ENCODE assay signal across 8 mouse cellular contexts in genomic region chr17:35232043-35232442, GRCm38 (mm10). TPM values are rescaled to one million over a fixed set of nuclear protein-coding genes. Genes with fewer than 3 reads are reported as not detected.
A peak's percentile ranks its signal among the peaks of the same experiment; 100 is the strongest.
DNase-seq lines count a peak whose midpoint lies in the region; ATAC-seq and TF ChIP-seq lines count a peak whose summit lies in the region.

No protein-coding gene starts in this region.

- H3K9me3 ChIP-seq in G1E (replicated peaks) = no peaks in the 10 kb centered on the region
- H3K9me3 ChIP-seq in forebrain, postnatal 0 days (ENCODE audit: low read length) = no peaks in the 10 kb centered on the region
- no peaks in the 10 kb centered on the region for H3K9me3 ChIP-seq in hindbrain, embryonic 14.5 days (ENCODE audit: control insufficient read depth, low read length)
- no peaks in the 10 kb centered on the region for H3K9me3 ChIP-seq in megakaryocyte, embryonic 14.5 days

- H3K27ac ChIP-seq in forebrain, postnatal 0 days (ENCODE audit: low read depth, low read length) = no peak overlapping the region
- H3K27ac ChIP-seq in hindbrain, embryonic 14.5 days = no peak overlapping the region
- H3K27ac ChIP-seq in left cerebral cortex, adult 2 months = peak overlapping the region; percentile 0; the same call in 1 of the 2 replicates

- peak overlapping the region; percentile 31; the same call in 1 of the 2 replicates for H3K4me3 ChIP-seq in G1E (ENCODE audit: low read depth, low read length)
- H3K4me3 ChIP-seq in forebrain, postnatal 0 days (ENCODE audit: low read depth, low read length) = no peak overlapping the region
- H3K4me3 ChIP-seq in hindbrain, embryonic 14.5 days (replicated peaks; ENCODE audit: low read length) = no peak overlapping the region
- H3K4me3 ChIP-seq in left cerebral cortex, adult 2 months = no peak overlapping the region
- H3K4me3 ChIP-seq in megakaryocyte, embryonic 14.5 days (replicated peaks) = peak overlapping the region; percentile 84

- no peak overlapping the region for H3K4me2 ChIP-seq in forebrain, postnatal 0 days (ENCODE audit: low read depth)
- peak overlapping the region; percentile 25; the same call in 1 of the 2 replicates for H3K4me2 ChIP-seq in hindbrain, embryonic 14.5 days (replicated peaks)

- peak; percentile 65 for DNase-seq in G1E (ENCODE audit: low spot score)
- DNase-seq in c-Kit-positive CD71-positive TER-119-negative erythroid progenitor cells, embryonic 14.5 days (ENCODE audit: low read depth) = peak; percentile 65
- peak; percentile 91 for DNase-seq in forebrain, postnatal 0 days
- peak; percentile 93 for DNase-seq in hindbrain, embryonic 14.5 days (ENCODE audit: low spot score)
- peak; percentile 79 to 87 for DNase-seq in left cerebral cortex, adult 2 months (ENCODE audit: extremely low spot score in 1 of 2, low spot score in 2 of 2)
- DNase-seq in right cerebral cortex, postnatal 14 days = peak; percentile 87
- peak; percentile 75 to 83 for DNase-seq in urinary bladder, postnatal 36 days (ENCODE audit: low spot score in 2 of 2)

- TF ChIP-seq CTCF in G1E (IDR thresholded peaks at IDR 0.05; ENCODE audit: low read depth, low read length) = peak; percentile 92
- peak; percentile 94 for TF ChIP-seq CTCF in forebrain, postnatal 0 days (IDR thresholded peaks at IDR 0.05; ENCODE audit: low read depth)
- peak; percentile 92 for TF ChIP-seq CTCF in left cerebral cortex, adult 2 months (IDR thresholded peaks at IDR 0.05)

- no peaks in the 10 kb centered on the region for H3K27me3 ChIP-seq in G1E (ENCODE audit: insufficient read depth, low read length)
- H3K27me3 ChIP-seq in forebrain, postnatal 0 days (ENCODE audit: insufficient read depth, low read length) = no peaks in the 10 kb centered on the region
- no peaks in the 10 kb centered on the region for H3K27me3 ChIP-seq in hindbrain, embryonic 14.5 days (ENCODE audit: control insufficient read depth, insufficient read depth, low read length)
- H3K27me3 ChIP-seq in megakaryocyte, embryonic 14.5 days (replicated peaks) = no peaks in the 10 kb centered on the region

- H3K9ac ChIP-seq in forebrain, postnatal 0 days = peak overlapping the region; percentile 22; the same call in 1 of the 2 replicates
- H3K9ac ChIP-seq in hindbrain, embryonic 14.5 days = peak overlapping the region; percentile 44; the same call in 1 of the 2 replicates

- ATAC-seq in G1E (ENCODE audit: extremely low read depth, insufficient number of reproducible peaks, low FRiP score, poor library complexity, severe bottlenecking) = no peak
- no peak for ATAC-seq in forebrain, postnatal 0 days
- no peak for ATAC-seq in hindbrain, embryonic 14.5 days (ENCODE audit: low FRiP score)

- H3K36me3 ChIP-seq in G1E (replicated peaks) = peaks cover 76% of the 10 kb centered on the region
- H3K36me3 ChIP-seq in forebrain, postnatal 0 days (ENCODE audit: insufficient read depth) = peaks cover 28% of the 10 kb centered on the region
- H3K36me3 ChIP-seq in hindbrain, embryonic 14.5 days (replicated peaks; ENCODE audit: control insufficient read depth, insufficient read depth) = peaks cover 47% of the 10 kb centered on the region
- H3K36me3 ChIP-seq in megakaryocyte, embryonic 14.5 days (replicated peaks; ENCODE audit: low read length) = peaks cover 66% of the 10 kb centered on the region

- H3K4me1 ChIP-seq in G1E (ENCODE audit: insufficient read depth, low read depth, low read length) = peaks cover 58% of the 10 kb centered on the region
- peaks cover 5% of the 10 kb centered on the region; the same call in 1 of the 2 replicates for H3K4me1 ChIP-seq in forebrain, postnatal 0 days (ENCODE audit: insufficient read depth)
- peaks cover 13% of the 10 kb centered on the region; the same call in 1 of the 2 replicates for H3K4me1 ChIP-seq in hindbrain, embryonic 14.5 days (replicated peaks; ENCODE audit: control insufficient read depth, insufficient read depth, low read length)
- H3K4me1 ChIP-seq in megakaryocyte, embryonic 14.5 days = peaks cover 85% of the 10 kb centered on the region

- 12% methylated on average over 12 of the region's 12 CpGs for WGBS in forebrain, postnatal 0 days
- 12% methylated on average over 12 of the region's 12 CpGs for WGBS in hindbrain, embryonic 14.5 days

- intact Hi-C loops in left cerebral cortex, adult 2 months (cut with DNase I) = loop anchor here (1.0 to 10.0 kb wide), 4 partner anchors 54 to 340 kb away; partner anchors contain the start of gene Sapcd1

RNA-seq across cellular contexts. Expression of gene Atp6v1g2, which starts 1.4 kb away (rescaled TPM):
- total RNA-seq in G1E (2014; fragmentation: Nextera tagmentation) = 3.0 and 5.0 TPM in 2 replicates
- total RNA-seq in G1E (2017) = 3.2 TPM in 2 replicates
- 2.4 and 2.8 TPM in 2 replicates for polyA plus RNA-seq in G1E (2012)
- total RNA-seq in forebrain, postnatal 0 days (2014; rRNA removed) = 59.7 and 81.4 TPM in 2 replicates
- polyA plus RNA-seq in forebrain, postnatal 0 days (2015; fragmentation: Nextera tagmentation; extraction: Ambion mirVana) = 121 and 146 TPM in 2 replicates
- polyA plus RNA-seq in hindbrain, embryonic 14.5 days (2014; fragmentation: Nextera tagmentation; extraction: Ambion mirVana) = 122 and 138 TPM in 2 replicates
- total RNA-seq in left cerebral cortex, adult 2 months (2021) = 100 to 1,000 TPM; 549 to 569 TPM
- 0.86 TPM in 1 of 2 replicates, not detected in the other for polyA plus RNA-seq in megakaryocyte, embryonic 14.5 days (2012; ENCODE audit: insufficient read depth, low replicate concordance)

RNA-seq across cellular contexts. Expression of gene Nfkbil1, which starts 3.5 kb away (rescaled TPM):
- 7.0 and 14.1 TPM in 2 replicates for total RNA-seq in G1E (2014; fragmentation: Nextera tagmentation)
- total RNA-seq in G1E (2017) = 8.6 and 12.1 TPM in 2 replicates
- polyA plus RNA-seq in G1E (2012) = 37.3 and 41.6 TPM in 2 replicates
- total RNA-seq in forebrain, postnatal 0 days (2014; rRNA removed) = 17.1 and 24.5 TPM in 2 replicates
- polyA plus RNA-seq in forebrain, postnatal 0 days (2015; fragmentation: Nextera tagmentation; extraction: Ambion mirVana) = 12.3 and 12.4 TPM in 2 replicates
- polyA plus RNA-seq in hindbrain, embryonic 14.5 days (2014; fragmentation: Nextera tagmentation; extraction: Ambion mirVana) = 3.5 and 3.8 TPM in 2 replicates
- 10 to 100 TPM; 13.0 to 16.1 TPM for total RNA-seq in left cerebral cortex, adult 2 months (2021)
- 31.8 and 57.1 TPM in 2 replicates for polyA plus RNA-seq in megakaryocyte, embryonic 14.5 days (2012; ENCODE audit: insufficient read depth, low replicate concordance)

RNA-seq across cellular contexts. Expression of gene Ddx39b, which starts 9.5 kb away (rescaled TPM):
- 424 and 464 TPM in 2 replicates for total RNA-seq in G1E (2014; fragmentation: Nextera tagmentation)
- 171 and 174 TPM in 2 replicates for total RNA-seq in G1E (2017)
- 362 and 363 TPM in 2 replicates for polyA plus RNA-seq in G1E (2012)
- total RNA-seq in forebrain, postnatal 0 days (2014; rRNA removed) = 305 and 336 TPM in 2 replicates
- 357 and 382 TPM in 2 replicates for polyA plus RNA-seq in forebrain, postnatal 0 days (2015; fragmentation: Nextera tagmentation; extraction: Ambion mirVana)
- polyA plus RNA-seq in hindbrain, embryonic 14.5 days (2014; fragmentation: Nextera tagmentation; extraction: Ambion mirVana) = 341 and 346 TPM in 2 replicates
- total RNA-seq in left cerebral cortex, adult 2 months (2021) = 100 to 1,000 TPM; 215 TPM
- polyA plus RNA-seq in megakaryocyte, embryonic 14.5 days (2012; ENCODE audit: insufficient read depth, low replicate concordance) = 83.5 and 158 TPM in 2 replicates

RNA-seq across cellular contexts. Expression of gene Gm16181, which starts 11.4 kb away (rescaled TPM):
- total RNA-seq in G1E (2014; fragmentation: Nextera tagmentation) = not detected in 2 replicates
- total RNA-seq in G1E (2017) = 0.38 and 0.52 TPM in 2 replicates
- not detected in 2 replicates for polyA plus RNA-seq in G1E (2012)
- total RNA-seq in forebrain, postnatal 0 days (2014; rRNA removed) = not detected in 2 replicates
- polyA plus RNA-seq in forebrain, postnatal 0 days (2015; fragmentation: Nextera tagmentation; extraction: Ambion mirVana) = not detected in 2 replicates
- polyA plus RNA-seq in hindbrain, embryonic 14.5 days (2014; fragmentation: Nextera tagmentation; extraction: Ambion mirVana) = not detected in 2 replicates
- not detected for total RNA-seq in left cerebral cortex, adult 2 months (2021)
- not detected in 2 replicates for polyA plus RNA-seq in megakaryocyte, embryonic 14.5 days (2012; ENCODE audit: insufficient read depth, low replicate concordance)

RNA-seq across cellular contexts. Expression of gene Lta, which starts 26.9 kb away (rescaled TPM):
- total RNA-seq in G1E (2014; fragmentation: Nextera tagmentation) (not detected in 2 replicates), G1E (2017) (0.12 TPM in 1 of 2 replicates, not detected in the other)
- polyA plus RNA-seq in G1E (2012) = not detected in 2 replicates
- 0.38 TPM in 1 of 2 replicates, not detected in the other for total RNA-seq in forebrain, postnatal 0 days (2014; rRNA removed)
- polyA plus RNA-seq in forebrain, postnatal 0 days (2015; fragmentation: Nextera tagmentation; extraction: Ambion mirVana) = 0.50 and 0.80 TPM in 2 replicates
- 0.23 and 0.55 TPM in 2 replicates for polyA plus RNA-seq in hindbrain, embryonic 14.5 days (2014; fragmentation: Nextera tagmentation; extraction: Ambion mirVana)
- total RNA-seq in left cerebral cortex, adult 2 months (2021) = under 1 TPM; 0.41 to 0.65 TPM
- 0.85 TPM in 1 of 2 replicates, not detected in the other for polyA plus RNA-seq in megakaryocyte, embryonic 14.5 days (2012; ENCODE audit: insufficient read depth, low replicate concordance)

Comparison
In these comparisons a context has a peak if more than half of its experiments do, and no peak if none do; other contexts are left out.
1. H3K4me3 ChIP-seq: peak in G1E (single experiment) and megakaryocyte, embryonic 14.5 days (single experiment); none in forebrain, postnatal 0 days (single experiment), hindbrain, embryonic 14.5 days (single experiment) and left cerebral cortex, adult 2 months (single experiment).
2. RNA of gene Atp6v1g2, which starts 1.4 kb away (polyA plus RNA-seq): 121 to 146 TPM in forebrain, postnatal 0 days and 122 to 138 TPM in hindbrain, embryonic 14.5 days; 2.4 to 2.8 TPM in G1E and 0.86 TPM in megakaryocyte, embryonic 14.5 days; every median in the first group is over 10 times any median in the second.
3. Peak in every context shown above with its lines, with median percentiles within 50 percentile points of each other: DNase-seq and CTCF ChIP-seq.